Mouse (Mus musculus) myocyte (in vitro differentiated cells): ENCODE measurements at regions not wholly inside any gene's neighbourhood (a gene's known extent, or its start where the extent isn't known, plus 50 kb on each side); places are given as distances from the start of the nearest gene placed in this dataset.

Source experiments
- H3K27me3 ChIP-seq: one replicate; pipeline ENCODE4 v1.6.1; 2011; ENCODE audit not compliant: control insufficient read depth, insufficient read depth, insufficient read length
- H3K36me3 ChIP-seq: one replicate; pipeline ENCODE4 v1.6.1; 2011; ENCODE audit not compliant: control insufficient read depth, insufficient read depth
- H3K4me2 ChIP-seq: one replicate; pipeline ENCODE4 v1.6.1; 2011; ENCODE audit warnings: low read depth, control low read depth
- H3K4me3 ChIP-seq: one replicate; pipeline ENCODE4 v1.5.1; 2011; ENCODE audit warnings: mild to moderate bottlenecking, control low read depth, moderate library complexity
- H3K79me2 ChIP-seq: one replicate; pipeline ENCODE4 v1.6.1; 2011; ENCODE audit not compliant: control insufficient read depth, insufficient read depth
- H3ac ChIP-seq: one replicate; pipeline ENCODE4 v1.6.1; 2011; ENCODE audit not compliant: control insufficient read depth, insufficient read length
- CEBPB ChIP-seq: IDR thresholded peaks from 2 replicates; pipeline ENCODE4 v1.6.1; 2011; ENCODE audit warnings: mild to moderate bottlenecking, moderate library complexity; ENCODE audit not compliant: poor library complexity, insufficient read depth, severe bottlenecking
- E2F4 ChIP-seq: IDR thresholded peaks from one replicate; pipeline ENCODE4 v1.6.1; 2011; ENCODE audit warnings: mild to moderate bottlenecking, control low read depth, moderate library complexity; ENCODE audit not compliant: insufficient read depth
- MAX ChIP-seq: IDR thresholded peaks from one replicate; pipeline ENCODE4 v1.6.1; 2011; ENCODE audit warnings: low read depth, mild to moderate bottlenecking, control low read depth
- MYOD1 ChIP-seq, 3 experiments: IDR thresholded peaks; one replicate each; pipeline ENCODE4 v1.6.1; 2011; ENCODE audit warnings: control low read depth in 2 of 3, low read depth in 2 of 3, mild to moderate bottlenecking in 2 of 3, moderate library complexity in 1 of 3; ENCODE audit not compliant: insufficient read length in 2 of 3, control insufficient read depth in 1 of 3
- MYOG ChIP-seq, 3 experiments: IDR thresholded peaks; one replicate each; pipeline ENCODE4 v1.6.1; 2011; ENCODE audit warnings: control low read depth in 2 of 3, low read depth in 2 of 3, mild to moderate bottlenecking in 2 of 3; ENCODE audit not compliant: insufficient read length in 2 of 3, control insufficient read depth in 1 of 3, insufficient read depth in 1 of 3
- POLR2A ChIP-seq: IDR thresholded peaks from one replicate; pipeline ENCODE4 v1.6.1; 2011; ENCODE audit warnings: low read depth, mild to moderate bottlenecking, control low read depth, moderate library complexity; ENCODE audit not compliant: insufficient read length
- POLR2AphosphoS2 ChIP-seq: IDR thresholded peaks from one replicate; pipeline ENCODE4 v1.6.1; 2011; ENCODE audit warnings: low read depth, control low read depth; ENCODE audit not compliant: insufficient read length
- REST ChIP-seq: IDR thresholded peaks from one replicate; pipeline ENCODE4 v1.6.1; 2011; ENCODE audit warnings: mild to moderate bottlenecking, control low read depth, moderate library complexity; ENCODE audit not compliant: insufficient read depth, insufficient read length
- SRF ChIP-seq: IDR thresholded peaks from one replicate; pipeline ENCODE4 v1.6.1; 2011; ENCODE audit warnings: low read depth; ENCODE audit not compliant: control insufficient read depth, insufficient read length
- TCF12 ChIP-seq: IDR thresholded peaks from one replicate; pipeline ENCODE4 v1.6.1; 2011; ENCODE audit warnings: mild to moderate bottlenecking, control low read depth; ENCODE audit not compliant: poor library complexity, insufficient read depth, severe bottlenecking
- TCF3 ChIP-seq: IDR thresholded peaks from one replicate; pipeline ENCODE4 v1.6.1; 2011; ENCODE audit warnings: low read depth, control low read depth; ENCODE audit not compliant: insufficient read length
- USF1 ChIP-seq: IDR thresholded peaks from one replicate; pipeline ENCODE4 v1.6.1; 2011; ENCODE audit warnings: low read depth, mild to moderate bottlenecking, control low read depth, moderate library complexity

- H3K36me3 ChIP-seq: no peaks in the 10 kb centered on the region
- H3ac ChIP-seq: no peak overlapping the region
- H3K4me2 ChIP-seq: no peak overlapping the region
- no peak for TF ChIP-seq MYOG (IDR thresholded peaks at IDR 0.05; ENCODE audit: control insufficient read depth in 1 of 3, insufficient read depth in 1 of 3, insufficient read length in 2 of 3, low read depth in 2 of 3)
- TF ChIP-seq USF1: no peak
- no peak for TF ChIP-seq REST
- no peak for TF ChIP-seq TCF3
- no peak for TF ChIP-seq TCF12
- no peak for TF ChIP-seq E2F4
- no peak for TF ChIP-seq POLR2AphosphoS2
- no peak for TF ChIP-seq POLR2A
- TF ChIP-seq CEBPB: no peak
- no peak for TF ChIP-seq MYOD1 (IDR thresholded peaks at IDR 0.05; ENCODE audit: control insufficient read depth in 1 of 3, insufficient read length in 2 of 3, low read depth in 2 of 3)
- TF ChIP-seq SRF: no peak
- TF ChIP-seq MAX: no peak
- no peak overlapping the region for H3K4me3 ChIP-seq
- H3K79me2 ChIP-seq: no peaks in the 10 kb centered on the region
- H3K27me3 ChIP-seq: no peaks in the 10 kb centered on the region
Measured at GRCm38 (mm10) chr11:71337428-71337827, 106.9 kb upstream of the Nlrp1b start.

- no peaks in the 10 kb centered on the region for H3K79me2 ChIP-seq
- no peaks in the 10 kb centered on the region for H3K27me3 ChIP-seq
- H3K4me2 ChIP-seq: no peak overlapping the region
- H3ac ChIP-seq: no peak overlapping the region
- H3K4me3 ChIP-seq: no peak overlapping the region
- TF ChIP-seq POLR2AphosphoS2 (no peak), POLR2A (no peak), USF1 (no peak)
- H3K36me3 ChIP-seq: no peaks in the 10 kb centered on the region
Measured at GRCm38 (mm10) chr11:71346024-71346423, 115.5 kb upstream of the Nlrp1b start.

- no peak overlapping the region for H3ac ChIP-seq
- H3K4me3 ChIP-seq: no peak overlapping the region
- TF ChIP-seq MAX (no peak), SRF (no peak), TCF12 (no peak), POLR2AphosphoS2 (no peak), REST (no peak), MYOD1 (IDR thresholded peaks at IDR 0.05; ENCODE audit: control insufficient read depth in 1 of 3, insufficient read length in 2 of 3, low read depth in 2 of 3) (no peak), POLR2A (no peak), MYOG (IDR thresholded peaks at IDR 0.05; ENCODE audit: control insufficient read depth in 1 of 3, insufficient read depth in 1 of 3, insufficient read length in 2 of 3, low read depth in 2 of 3) (no peak), USF1 (no peak), E2F4 (no peak), CEBPB (no peak), TCF3 (no peak)
- H3K27me3 ChIP-seq: no peaks in the 10 kb centered on the region
- no peaks in the 10 kb centered on the region for H3K36me3 ChIP-seq
- H3K79me2 ChIP-seq: no peaks in the 10 kb centered on the region
- H3K4me2 ChIP-seq: no peak overlapping the region
Measured at GRCm38 (mm10) chr11:71357089-71357488, 126.6 kb upstream of the Nlrp1b start.

- TF ChIP-seq MYOG (IDR thresholded peaks at IDR 0.05; ENCODE audit: control insufficient read depth in 1 of 3, insufficient read depth in 1 of 3, insufficient read length in 2 of 3, low read depth in 2 of 3) (no peak), POLR2AphosphoS2 (no peak), CEBPB (no peak), MYOD1 (IDR thresholded peaks at IDR 0.05; ENCODE audit: control insufficient read depth in 1 of 3, insufficient read length in 2 of 3, low read depth in 2 of 3) (no peak), REST (no peak), POLR2A (no peak), SRF (no peak), TCF3 (no peak), MAX (no peak), USF1 (no peak), E2F4 (no peak), TCF12 (no peak)
- no peak overlapping the region for H3K4me2 ChIP-seq
- no peaks in the 10 kb centered on the region for H3K79me2 ChIP-seq
- no peak overlapping the region for H3K4me3 ChIP-seq
- no peaks in the 10 kb centered on the region for H3K36me3 ChIP-seq
- no peak overlapping the region for H3ac ChIP-seq
- H3K27me3 ChIP-seq: no peaks in the 10 kb centered on the region
Measured at GRCm38 (mm10) chr11:71360856-71361255, 130.3 kb upstream of the Nlrp1b start.

- Histone ChIP-seq H3K36me3 (no peaks in the 10 kb centered on the region), H3K4me3 (no peak overlapping the region), H3K4me2 (no peak overlapping the region), H3K79me2 (no peaks in the 10 kb centered on the region), H3ac (no peak overlapping the region), H3K27me3 (no peaks in the 10 kb centered on the region)
- TF ChIP-seq REST (no peak), USF1 (no peak), TCF12 (no peak), TCF3 (no peak)
Measured at GRCm38 (mm10) chr11:71371871-71372270, 141.3 kb upstream of the Nlrp1b start.
